In the genomic region with DNA sequence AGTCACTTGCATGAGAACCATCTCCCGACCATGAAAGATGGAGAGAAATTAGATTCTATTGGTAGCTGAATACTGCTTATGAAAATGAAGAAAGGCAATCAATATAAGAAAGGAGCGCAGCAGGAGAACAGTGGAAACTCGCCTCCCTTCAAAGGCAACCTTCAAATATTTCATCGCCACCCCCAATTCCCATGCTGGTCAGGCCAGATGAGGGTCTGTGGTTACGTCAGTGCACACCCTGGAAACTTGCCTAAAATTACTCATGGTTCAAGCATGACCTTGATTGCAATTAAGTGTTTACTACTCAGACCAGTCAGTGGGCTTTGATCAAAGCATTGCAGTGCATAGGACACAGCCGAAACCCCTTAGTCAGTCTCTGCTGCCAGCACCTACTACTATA, we compare ENCODE assay signal across 19 mouse cellular contexts.
DNase-seq lines count a peak whose midpoint lies in the region; ATAC-seq and TF ChIP-seq lines count a peak whose summit lies in the region.
"Had no signal": no experiment of that assay in that cellular context is flagged by ENCODE, and none has a peak within 500 bp of the region (broad histone marks: within the 10 kb centered on the region; RNA-seq: fewer than 3 reads in every experiment).

No protein-coding gene starts in this region.

- H3K4me2 ChIP-seq in embryonic facial prominence, embryonic 11.5 days (ENCODE audit: low read depth, low read length) = no peak overlapping the region
- no peak overlapping the region for H3K4me2 ChIP-seq in hindbrain, postnatal 0 days (ENCODE audit: low read depth, low read length)
- no peak overlapping the region for H3K4me2 ChIP-seq in hindbrain, embryonic 11.5 days (replicated peaks; ENCODE audit: low read depth, low read length)
- peak overlapping the region; percentile 14; the same call in 1 of the 2 replicates for H3K4me2 ChIP-seq in lung, embryonic 16.5 days (ENCODE audit: low read depth, low read length)
- no peak overlapping the region for H3K4me2 ChIP-seq in midbrain, embryonic 14.5 days (ENCODE audit: low read length)
- H3K4me2 ChIP-seq: embryonic facial prominence, embryonic 15.5 days; heart, embryonic 13.5 days; hindbrain, embryonic 14.5 days had no signal

- no peaks in the 10 kb centered on the region for H3K4me1 ChIP-seq in embryonic facial prominence, embryonic 11.5 days (ENCODE audit: control insufficient read depth, insufficient read depth, low read length)
- H3K4me1 ChIP-seq in embryonic facial prominence, embryonic 10.5 days = peaks cover 26% of the 10 kb centered on the region
- peaks cover 10% of the 10 kb centered on the region for H3K4me1 ChIP-seq in hindbrain, postnatal 0 days (ENCODE audit: insufficient read depth, low read length)
- peaks cover 2% of the 10 kb centered on the region; the same call in 1 of the 2 replicates for H3K4me1 ChIP-seq in hindbrain, embryonic 11.5 days (replicated peaks; ENCODE audit: control insufficient read depth, insufficient read depth, low read length)
- H3K4me1 ChIP-seq in lung, embryonic 16.5 days (replicated peaks; ENCODE audit: control insufficient read depth, insufficient read depth, low read length) = no peaks in the 10 kb centered on the region; the same call in 1 of the 2 replicates
- H3K4me1 ChIP-seq in midbrain, embryonic 14.5 days (ENCODE audit: control insufficient read depth, insufficient read depth, low read length) = peaks cover 10% of the 10 kb centered on the region; the same call in 1 of the 2 replicates
- H3K4me1 ChIP-seq: embryonic facial prominence, embryonic 15.5 days had no signal

- no peak overlapping the region for H3K27ac ChIP-seq in embryonic facial prominence, embryonic 11.5 days (replicated peaks; ENCODE audit: low read depth, low read length)
- H3K27ac ChIP-seq in embryonic facial prominence, embryonic 10.5 days (replicated peaks) = no peak overlapping the region
- no peak overlapping the region for H3K27ac ChIP-seq in hindbrain, postnatal 0 days
- H3K27ac ChIP-seq in hindbrain, embryonic 11.5 days (ENCODE audit: low read depth, low read length) = no peak overlapping the region
- H3K27ac ChIP-seq in lung, embryonic 16.5 days (ENCODE audit: low read length) = no peak overlapping the region
- H3K27ac ChIP-seq in midbrain, embryonic 14.5 days (replicated peaks; ENCODE audit: low read depth, low read length) = no peak overlapping the region
- H3K27ac ChIP-seq: embryonic facial prominence, embryonic 15.5 days; gastrocnemius, adult 2 months; heart, embryonic 13.5 days; hindbrain, embryonic 14.5 days had no signal

- H3K36me3 ChIP-seq in embryonic facial prominence, embryonic 11.5 days (replicated peaks; ENCODE audit: control insufficient read depth, insufficient read depth, low read depth, low read length) = no peaks in the 10 kb centered on the region
- no peaks in the 10 kb centered on the region for H3K36me3 ChIP-seq in embryonic facial prominence, embryonic 10.5 days (replicated peaks)
- H3K36me3 ChIP-seq in hindbrain, postnatal 0 days (ENCODE audit: insufficient read depth, low read length) = no peaks in the 10 kb centered on the region
- H3K36me3 ChIP-seq in hindbrain, embryonic 11.5 days (ENCODE audit: control insufficient read depth, insufficient read depth, low read length) = no peaks in the 10 kb centered on the region
- H3K36me3 ChIP-seq in lung, embryonic 16.5 days (ENCODE audit: control insufficient read depth, insufficient read depth, low read length) = no peaks in the 10 kb centered on the region
- H3K36me3 ChIP-seq in midbrain, embryonic 14.5 days (ENCODE audit: control insufficient read depth, insufficient read depth, low read length) = no peaks in the 10 kb centered on the region
- H3K36me3 ChIP-seq: embryonic facial prominence, embryonic 15.5 days; heart, embryonic 13.5 days had no signal

- no peak for TF ChIP-seq CTCF in hindbrain, postnatal 0 days (IDR thresholded peaks at IDR 0.05; ENCODE audit: low read depth)

- H3K27me3 ChIP-seq in embryonic facial prominence, embryonic 11.5 days (ENCODE audit: control insufficient read depth, insufficient read depth, low read length) = no peaks in the 10 kb centered on the region
- H3K27me3 ChIP-seq in embryonic facial prominence, embryonic 10.5 days (replicated peaks; ENCODE audit: low read depth, poor library complexity, severe bottlenecking) = no peaks in the 10 kb centered on the region
- no peaks in the 10 kb centered on the region for H3K27me3 ChIP-seq in hindbrain, postnatal 0 days (ENCODE audit: insufficient read depth, low read length)
- no peaks in the 10 kb centered on the region for H3K27me3 ChIP-seq in hindbrain, embryonic 11.5 days (ENCODE audit: control insufficient read depth, insufficient read depth, low read length)
- no peaks in the 10 kb centered on the region for H3K27me3 ChIP-seq in lung, embryonic 16.5 days (ENCODE audit: control insufficient read depth, insufficient read depth, low read depth, low read length)
- H3K27me3 ChIP-seq in midbrain, embryonic 14.5 days (ENCODE audit: control insufficient read depth, insufficient read depth, low read length) = no peaks in the 10 kb centered on the region
- H3K27me3 ChIP-seq: embryonic facial prominence, embryonic 15.5 days; heart, embryonic 13.5 days had no signal

- WGBS in embryonic facial prominence, embryonic 11.5 days = 69% methylated on average over 6 of the region's 6 CpGs
- WGBS in embryonic facial prominence, embryonic 10.5 days = 86% methylated on average over 6 of the region's 6 CpGs
- 67% methylated on average over 6 of the region's 6 CpGs for WGBS in hindbrain, postnatal 0 days
- WGBS in hindbrain, embryonic 11.5 days = 90% methylated on average over 6 of the region's 6 CpGs
- 48% methylated on average over 6 of the region's 6 CpGs for whole genome bisulfite sequencing in lung, embryonic 16.5 days
- 87% methylated on average over 6 of the region's 6 CpGs for WGBS in midbrain, embryonic 14.5 days

- 0 out of 2 replicates have a peak, but pooled peaks have one; percentile 29 for ATAC-seq in embryonic facial prominence, embryonic 11.5 days (replicated peaks; ENCODE audit: insufficient number of reproducible peaks, low FRiP score, low TSS enrichment, low read depth)
- ATAC-seq in hindbrain, postnatal 0 days = 0 out of 2 replicates have a peak, but pooled peaks have one; percentile 35
- ATAC-seq in hindbrain, embryonic 11.5 days (ENCODE audit: low FRiP score) = no peak
- ATAC-seq in lung, embryonic 16.5 days (ENCODE audit: low read depth) = peak; percentile 75
- no peak for ATAC-seq in midbrain, embryonic 14.5 days (ENCODE audit: low FRiP score, low TSS enrichment)
- ATAC-seq: intestine, embryonic 16.5 days had no signal

- no peak overlapping the region for H3K9ac ChIP-seq in embryonic facial prominence, embryonic 11.5 days (replicated peaks; ENCODE audit: low read length)
- H3K9ac ChIP-seq in hindbrain, postnatal 0 days (replicated peaks; ENCODE audit: low read length) = no peak overlapping the region
- no peak overlapping the region for H3K9ac ChIP-seq in hindbrain, embryonic 11.5 days (ENCODE audit: low read depth, low read length)
- H3K9ac ChIP-seq in lung, embryonic 16.5 days (ENCODE audit: low read length) = no peak overlapping the region
- no peak overlapping the region for H3K9ac ChIP-seq in midbrain, embryonic 14.5 days (replicated peaks; ENCODE audit: low read length)
- H3K9ac ChIP-seq: embryonic facial prominence, embryonic 15.5 days; heart, embryonic 13.5 days; hindbrain, embryonic 14.5 days had no signal

- peak; percentile 21 for DNase-seq in embryonic facial prominence, embryonic 11.5 days (ENCODE audit: low spot score)
- no peak for DNase-seq in embryonic facial prominence, embryonic 10.5 days (ENCODE audit: low spot score)
- DNase-seq in hindbrain, postnatal 0 days (ENCODE audit: low spot score) = peak; percentile 25
- no peak for DNase-seq in hindbrain, embryonic 11.5 days (ENCODE audit: low spot score)
- no peak for DNase-seq in lung, postnatal 4 days
- peak; percentile 16 for DNase-seq in NIH3T3 (ENCODE audit: low read depth)
- no peak for DNase-seq in midbrain, embryonic 14.5 days
- DNase-seq: adrenal gland, adult 8-10 months; cerebellum, adult 11-12 months; cerebellum, adult 9-10 months; cerebellum, postnatal 25 days; gastrocnemius, adult 2 months; gastrocnemius, postnatal 25 days had no signal

- H3K4me3 ChIP-seq in embryonic facial prominence, embryonic 11.5 days (ENCODE audit: low read depth, low read length) = no peak overlapping the region
- no peak overlapping the region for H3K4me3 ChIP-seq in embryonic facial prominence, embryonic 10.5 days
- no peak overlapping the region for H3K4me3 ChIP-seq in hindbrain, postnatal 0 days (ENCODE audit: low read length)
- H3K4me3 ChIP-seq in hindbrain, embryonic 11.5 days (ENCODE audit: low read depth, low read length) = no peak overlapping the region
- no peak overlapping the region for H3K4me3 ChIP-seq in lung, embryonic 16.5 days (ENCODE audit: low read length)
- H3K4me3 ChIP-seq in midbrain, embryonic 14.5 days (replicated peaks; ENCODE audit: low read depth, low read length) = no peak overlapping the region
- H3K4me3 ChIP-seq: embryonic facial prominence, embryonic 15.5 days; erythroblast, embryonic 14.5 days; gastrocnemius, adult 2 months; heart, embryonic 13.5 days had no signal

- H3K9me3 ChIP-seq in embryonic facial prominence, embryonic 11.5 days (replicated peaks; ENCODE audit: control insufficient read depth, low read length) = no peaks in the 10 kb centered on the region
- no peaks in the 10 kb centered on the region for H3K9me3 ChIP-seq in embryonic facial prominence, embryonic 10.5 days
- H3K9me3 ChIP-seq in hindbrain, postnatal 0 days (ENCODE audit: low read length) = no peaks in the 10 kb centered on the region
- H3K9me3 ChIP-seq in hindbrain, embryonic 11.5 days (ENCODE audit: control insufficient read depth, low read length) = no peaks in the 10 kb centered on the region
- H3K9me3 ChIP-seq in lung, embryonic 16.5 days (ENCODE audit: control insufficient read depth, low read length) = no peaks in the 10 kb centered on the region
- H3K9me3 ChIP-seq in midbrain, embryonic 14.5 days (ENCODE audit: control insufficient read depth, low read length) = no peaks in the 10 kb centered on the region
- H3K9me3 ChIP-seq: embryonic facial prominence, embryonic 15.5 days; heart, embryonic 13.5 days had no signal

Comparison
In these comparisons a context has a peak if more than half of its experiments do, and no peak if none do; other contexts are left out.
1. ATAC-seq: peak in embryonic facial prominence, embryonic 11.5 days (single experiment), hindbrain, postnatal 0 days (single experiment) and lung, embryonic 16.5 days (single experiment); none in hindbrain, embryonic 11.5 days (single experiment) and midbrain, embryonic 14.5 days (single experiment).
2. DNase-seq: peak in embryonic facial prominence, embryonic 11.5 days (single experiment), hindbrain, postnatal 0 days (single experiment) and NIH3T3 (single experiment); none in embryonic facial prominence, embryonic 10.5 days (single experiment), hindbrain, embryonic 11.5 days (single experiment), lung, postnatal 4 days (0 of 2) and midbrain, embryonic 14.5 days (single experiment).